Mouse (Mus musculus): ENCODE data around the gene Fgf6.

DNA sequence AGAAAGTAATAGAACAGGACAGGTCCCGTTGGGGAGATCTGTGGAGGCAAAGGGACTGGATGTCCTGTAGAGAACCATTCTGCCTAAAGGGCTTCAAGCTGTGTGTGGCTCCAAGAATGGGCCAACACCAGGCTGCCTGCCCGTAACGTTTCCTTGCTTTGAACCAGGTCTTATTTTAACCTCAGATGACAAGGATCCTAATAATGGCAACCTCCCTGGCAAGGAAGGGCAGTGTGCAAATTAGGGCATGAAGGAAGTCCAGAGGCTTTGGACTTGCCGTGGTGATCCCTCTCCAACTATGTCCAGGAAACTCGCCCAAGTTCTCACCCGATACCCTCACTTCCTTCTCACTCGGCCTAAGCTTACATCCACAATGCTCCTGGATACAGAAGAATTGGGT lies 9.4 kb downstream of the Fgf6 start:
- no peak for TF ChIP-seq USF2 (conservative IDR thresholded peaks at IDR 0.05; ENCODE audit: low read depth, low read length)
- TF ChIP-seq CTCF (conservative IDR thresholded peaks at IDR 0.05 in 1 of 2, IDR thresholded peaks at IDR 0.05 in 1 of 2; ENCODE audit: low read depth in 2 of 2, low read length in 2 of 2): no peak
- TF ChIP-seq ETS1 (conservative IDR thresholded peaks at IDR 0.05; ENCODE audit: low read depth, low read length): no peak
- TF ChIP-seq SIN3A (IDR thresholded peaks at IDR 0.05; ENCODE audit: low read length): no peak
- no peak for TF ChIP-seq TCF12 (IDR thresholded peaks at IDR 0.05; ENCODE audit: low read depth, low read length)
- no peak for TF ChIP-seq POLR2AphosphoS2 (IDR thresholded peaks at IDR 0.05; ENCODE audit: low read depth, low read length)

Measured in CH12.LX (cell line).